In the genomic region with DNA sequence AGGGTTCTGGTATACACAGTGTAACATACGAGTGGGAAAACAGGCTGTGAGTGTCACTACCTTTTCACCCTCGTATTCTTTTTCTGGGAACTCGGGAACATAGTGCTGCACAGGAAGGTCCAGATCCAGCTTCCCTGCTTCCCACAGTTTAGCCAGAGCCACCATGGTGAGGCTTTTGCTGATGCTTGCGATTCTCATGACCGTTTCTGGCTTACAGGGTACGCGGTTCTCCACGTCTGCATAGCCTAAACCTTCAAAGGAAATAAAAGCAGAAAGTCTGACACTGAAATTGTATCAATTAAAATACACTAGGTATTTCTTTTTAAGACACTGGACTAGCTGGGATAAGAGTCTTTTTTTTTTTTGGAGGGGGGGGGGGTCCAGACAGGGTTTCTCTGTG, we compare ENCODE assay signal across 22 mouse cellular contexts.
"Had no signal": no experiment of that assay in that cellular context is flagged by ENCODE, and none has a peak within 500 bp of the region (broad histone marks: within the 10 kb centered on the region; RNA-seq: fewer than 3 reads in every experiment).

No protein-coding gene starts in this region.

- H3K4me2 ChIP-seq: heart, embryonic 12.5 days; hindbrain, embryonic 13.5 days; hindbrain, embryonic 15.5 days; kidney, embryonic 15.5 days; limb, embryonic 13.5 days; limb, embryonic 15.5 days had no signal

- H3K27me3 ChIP-seq: heart, embryonic 12.5 days; hindbrain, embryonic 13.5 days; hindbrain, embryonic 15.5 days; kidney, embryonic 15.5 days; limb, embryonic 13.5 days; limb, embryonic 15.5 days had no signal

- ATAC-seq: forebrain, postnatal 0 days; hindbrain, postnatal 0 days; intestine, embryonic 16.5 days had no signal

- DNase-seq: forebrain, postnatal 0 days; gastrocnemius, postnatal 14 days; gastrocnemius, postnatal 36 days; heart, adult 18-20 months; heart, postnatal 10 days; kidney, adult 11 months; kidney, adult 2 months; kidney, adult 9 months; kidney, postnatal 14 days; kidney, postnatal 36 days; layer of hippocampus, adult 9-11 months; layer of hippocampus, postnatal 36 days; left cerebral cortex, postnatal 4 days had no signal

- H3K9ac ChIP-seq: forebrain, postnatal 0 days; heart, embryonic 12.5 days; hindbrain, embryonic 13.5 days; hindbrain, embryonic 15.5 days; kidney, embryonic 15.5 days; limb, embryonic 13.5 days; limb, embryonic 15.5 days had no signal

- H3K4me3 ChIP-seq: heart, embryonic 12.5 days; hindbrain, embryonic 13.5 days; hindbrain, embryonic 15.5 days; kidney, embryonic 15.5 days; limb, embryonic 13.5 days; limb, embryonic 15.5 days had no signal

- H3K9me3 ChIP-seq: heart, embryonic 12.5 days; hindbrain, embryonic 13.5 days; hindbrain, embryonic 15.5 days; kidney, embryonic 15.5 days; limb, embryonic 13.5 days; limb, embryonic 15.5 days had no signal

- H3K27ac ChIP-seq: hindbrain, embryonic 13.5 days; hindbrain, embryonic 15.5 days; hindbrain, postnatal 0 days; kidney, embryonic 15.5 days; kidney, postnatal 0 days; limb, embryonic 13.5 days; limb, embryonic 15.5 days had no signal
